Mouse (Mus musculus): ENCODE data around the gene Plekhg5. TPM values are rescaled to one million over a fixed set of nuclear protein-coding genes. Genes with fewer than 3 reads are reported as not detected.
A peak's percentile ranks its signal among the peaks of the same experiment; 100 is the strongest.

Plekhg5 gene
- polyA plus RNA-seq, 1 experiment: 22.2 TPM

GRCm38 (mm10) chr4:152107971-152108509 is 35.7 kb downstream of the Plekhg5 start:
- 31% methylated on average over 30 of the region's 30 CpGs for WGBS

GRCm38 (mm10) chr4:152108673-152109072 is 36.4 kb downstream of the Plekhg5 start:
- peak; percentile 69 for DNase-seq
- no peaks in the 10 kb centered on the region for H3K27me3 ChIP-seq (replicated peaks; ENCODE audit: control insufficient read depth, insufficient read depth, low read length)
- H3K36me3 ChIP-seq (ENCODE audit: control insufficient read depth, insufficient read depth, low read length): peaks cover 5% of the 10 kb centered on the region; the same call in 1 of the 2 replicates
- H3K4me3 ChIP-seq (ENCODE audit: insufficient read depth, low read depth, low read length): no peak overlapping the region
- WGBS: 29% methylated on average over 5 of the region's 5 CpGs
- no peak overlapping the region for H3K27ac ChIP-seq (ENCODE audit: insufficient read depth, low read depth, low read length)
- no peak for TF ChIP-seq POLR2A (IDR thresholded peaks at IDR 0.05; ENCODE audit: low read depth, low read length)
- TF ChIP-seq CTCF (conservative IDR thresholded peaks at IDR 0.05; ENCODE audit: insufficient read depth, insufficient read length, low read depth, low read length): no peak
- peaks cover 7% of the 10 kb centered on the region; the same call in 1 of the 2 replicates for H3K4me1 ChIP-seq (ENCODE audit: control insufficient read depth, insufficient read depth, low read length)

More at GRCm38 (mm10) chr4:152107971-152108509, 35.7 kb downstream of the Plekhg5 start:
- Histone ChIP-seq H3K4me3 (ENCODE audit: insufficient read depth, low read depth, low read length) (peak overlapping the region; percentile 53), H3K36me3 (ENCODE audit: control insufficient read depth, insufficient read depth, low read length) (peaks cover 4% of the 10 kb centered on the region; the same call in 1 of the 2 replicates), H3K27me3 (replicated peaks; ENCODE audit: control insufficient read depth, insufficient read depth, low read length) (no peaks in the 10 kb centered on the region), H3K4me1 (ENCODE audit: control insufficient read depth, insufficient read depth, low read length) (peaks cover 7% of the 10 kb centered on the region; the same call in 1 of the 2 replicates), H3K27ac (ENCODE audit: insufficient read depth, low read depth, low read length) (peak overlapping the region; percentile 83)
- peak; percentile 93 for DNase-seq
- TF ChIP-seq CTCF (conservative IDR thresholded peaks at IDR 0.05; ENCODE audit: insufficient read depth, insufficient read length, low read depth, low read length) (no peak), POLR2A (IDR thresholded peaks at IDR 0.05; ENCODE audit: low read depth, low read length) (no peak)

- H3K27ac ChIP-seq (ENCODE audit: insufficient read depth, low read depth, low read length): no peak overlapping the region
- 0 out of 2 replicates have a peak, but pooled peaks have one; percentile 10 for TF ChIP-seq CTCF (conservative IDR thresholded peaks at IDR 0.05; ENCODE audit: insufficient read depth, insufficient read length, low read depth, low read length)
- no peak for TF ChIP-seq POLR2A (IDR thresholded peaks at IDR 0.05; ENCODE audit: low read depth, low read length)
- no peak overlapping the region for H3K4me3 ChIP-seq (ENCODE audit: insufficient read depth, low read depth, low read length)
- DNase-seq: no peak
- no peaks in the 10 kb centered on the region for H3K27me3 ChIP-seq (replicated peaks; ENCODE audit: control insufficient read depth, insufficient read depth, low read length)
- 64% methylated on average over 3 of the region's 3 CpGs for WGBS
- H3K36me3 ChIP-seq (ENCODE audit: control insufficient read depth, insufficient read depth, low read length): peaks cover 9% of the 10 kb centered on the region
- H3K4me1 ChIP-seq (ENCODE audit: control insufficient read depth, insufficient read depth, low read length): peaks cover 7% of the 10 kb centered on the region; the same call in 1 of the 2 replicates
Observed at GRCm38 (mm10) chr4:152109509-152109908, 37.2 kb downstream of the Plekhg5 start.

- DNase-seq: no peak
- Histone ChIP-seq H3K4me3 (ENCODE audit: insufficient read depth, low read depth, low read length) (no peak overlapping the region), H3K27ac (ENCODE audit: insufficient read depth, low read depth, low read length) (no peak overlapping the region), H3K4me1 (ENCODE audit: control insufficient read depth, insufficient read depth, low read length) (peaks cover 7% of the 10 kb centered on the region; the same call in 1 of the 2 replicates), H3K27me3 (replicated peaks; ENCODE audit: control insufficient read depth, insufficient read depth, low read length) (no peaks in the 10 kb centered on the region), H3K36me3 (ENCODE audit: control insufficient read depth, insufficient read depth, low read length) (peaks cover 9% of the 10 kb centered on the region)
- no peak for TF ChIP-seq POLR2A (IDR thresholded peaks at IDR 0.05; ENCODE audit: low read depth, low read length)
- TF ChIP-seq CTCF (conservative IDR thresholded peaks at IDR 0.05; ENCODE audit: insufficient read depth, insufficient read length, low read depth, low read length): no peak
- WGBS: 90% methylated on average over 4 of the region's 4 CpGs
Observed at GRCm38 (mm10) chr4:152110689-152111088, 38.4 kb downstream of the Plekhg5 start.

GRCm38 (mm10) chr4:152112329-152112728 is 40.0 kb downstream of the Plekhg5 start:
- H3K36me3 ChIP-seq (ENCODE audit: control insufficient read depth, insufficient read depth, low read length): peaks cover 9% of the 10 kb centered on the region

GRCm38 (mm10) chr4:152114080-152114479 is 41.8 kb downstream of the Plekhg5 start:
- H3K27me3 ChIP-seq (replicated peaks; ENCODE audit: control insufficient read depth, insufficient read depth, low read length): no peaks in the 10 kb centered on the region
- no peak overlapping the region for H3K4me3 ChIP-seq (ENCODE audit: insufficient read depth, low read depth, low read length)
- no peak for DNase-seq
- no peak overlapping the region for H3K27ac ChIP-seq (ENCODE audit: insufficient read depth, low read depth, low read length)
- 84% methylated on average over 16 of the region's 16 CpGs for WGBS
- H3K36me3 ChIP-seq (ENCODE audit: control insufficient read depth, insufficient read depth, low read length): peaks cover 9% of the 10 kb centered on the region
- peaks cover 1% of the 10 kb centered on the region; the same call in 1 of the 2 replicates for H3K4me1 ChIP-seq (ENCODE audit: control insufficient read depth, insufficient read depth, low read length)
- TF ChIP-seq POLR2A (IDR thresholded peaks at IDR 0.05; ENCODE audit: low read depth, low read length) (no peak), CTCF (conservative IDR thresholded peaks at IDR 0.05; ENCODE audit: insufficient read depth, insufficient read length, low read depth, low read length) (no peak)

More at GRCm38 (mm10) chr4:152112329-152112728, 40.0 kb downstream of the Plekhg5 start:
- TF ChIP-seq POLR2A (IDR thresholded peaks at IDR 0.05; ENCODE audit: low read depth, low read length) (no peak), CTCF (conservative IDR thresholded peaks at IDR 0.05; ENCODE audit: insufficient read depth, insufficient read length, low read depth, low read length) (no peak)
- Histone ChIP-seq H3K27me3 (replicated peaks; ENCODE audit: control insufficient read depth, insufficient read depth, low read length) (no peaks in the 10 kb centered on the region), H3K4me1 (ENCODE audit: control insufficient read depth, insufficient read depth, low read length) (peaks cover 7% of the 10 kb centered on the region; the same call in 1 of the 2 replicates), H3K4me3 (ENCODE audit: insufficient read depth, low read depth, low read length) (no peak overlapping the region), H3K27ac (ENCODE audit: insufficient read depth, low read depth, low read length) (no peak overlapping the region)
- WGBS: 74% methylated on average over 9 of the region's 9 CpGs
- no peak for DNase-seq

GRCm38 (mm10) chr4:152115921-152116612 is 43.8 kb downstream of the Plekhg5 start, which contains the start of gene Tnfrsf25:
Gene Tnfrsf25 (plus strand): TSS chr4:152115934.
- TF ChIP-seq POLR2A (IDR thresholded peaks at IDR 0.05; ENCODE audit: low read depth, low read length) (no peak), CTCF (conservative IDR thresholded peaks at IDR 0.05; ENCODE audit: insufficient read depth, insufficient read length, low read depth, low read length) (no peak)
- H3K27ac ChIP-seq (ENCODE audit: insufficient read depth, low read depth, low read length): no peak within 1 kb of the TSS
- H3K4me1 ChIP-seq (ENCODE audit: control insufficient read depth, insufficient read depth, low read length): no peaks in the 10 kb centered on the region; the same call in 1 of the 2 replicates

More at GRCm38 (mm10) chr4:152115921-152116612, 43.8 kb downstream of the Plekhg5 start, which contains the start of gene Tnfrsf25:
- peaks cover 5% of the 10 kb centered on the region; the same call in 1 of the 2 replicates for H3K36me3 ChIP-seq (ENCODE audit: control insufficient read depth, insufficient read depth, low read length)
- no peak within 1 kb of the TSS for H3K4me3 ChIP-seq (ENCODE audit: insufficient read depth, low read depth, low read length)
- 21% methylated on average over 30 of the region's 30 CpGs for WGBS
- no peak for DNase-seq
- no peaks in the 10 kb centered on the region for H3K27me3 ChIP-seq (replicated peaks; ENCODE audit: control insufficient read depth, insufficient read depth, low read length)

All from kidney, adult 2 months (tissue).